Mouse (Mus musculus) ZHBTc4 (cell line): ENCODE measurements at regions not wholly inside any gene's neighbourhood (a gene's known extent, or its start where the extent isn't known, plus 50 kb on each side); places are given as distances from the start of the nearest gene placed in this dataset.

ENCODE experiments used
- DNase-seq: peaks from one replicate; pipeline ENCODE4 v3.0.0-alpha.2; 2011; ENCODE audit warnings: low read depth, low spot score

- no peak for DNase-seq
Measured at GRCm38 (mm10) chr15:61160666-61161065, 237.9 kb upstream of the A1bg start.

DNA sequence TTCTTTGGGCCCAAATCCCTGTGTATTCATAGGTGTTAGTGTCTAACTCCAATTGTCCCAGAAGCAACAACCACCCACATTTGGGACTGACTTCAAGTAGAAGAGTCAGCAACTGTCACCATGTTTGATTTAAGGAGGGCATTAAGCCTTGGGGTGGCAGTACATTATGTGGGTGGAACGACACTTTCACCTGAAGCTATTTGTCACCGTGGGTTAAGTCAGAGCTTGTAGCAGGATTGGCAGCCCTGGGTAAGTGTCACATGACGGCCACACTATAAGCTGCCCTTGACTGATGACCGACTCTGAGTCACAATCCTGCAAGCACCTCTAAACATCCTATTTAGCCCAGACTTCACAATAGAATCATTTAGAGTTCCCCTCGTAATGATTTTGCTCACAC lies 236.7 kb upstream of the A1bg start:
- DNase-seq = no peak

GRCm38 (mm10) chr15:61158041-61158545 lies 235.3 kb upstream of the A1bg start:
- peak; percentile 23 for DNase-seq

DNA sequence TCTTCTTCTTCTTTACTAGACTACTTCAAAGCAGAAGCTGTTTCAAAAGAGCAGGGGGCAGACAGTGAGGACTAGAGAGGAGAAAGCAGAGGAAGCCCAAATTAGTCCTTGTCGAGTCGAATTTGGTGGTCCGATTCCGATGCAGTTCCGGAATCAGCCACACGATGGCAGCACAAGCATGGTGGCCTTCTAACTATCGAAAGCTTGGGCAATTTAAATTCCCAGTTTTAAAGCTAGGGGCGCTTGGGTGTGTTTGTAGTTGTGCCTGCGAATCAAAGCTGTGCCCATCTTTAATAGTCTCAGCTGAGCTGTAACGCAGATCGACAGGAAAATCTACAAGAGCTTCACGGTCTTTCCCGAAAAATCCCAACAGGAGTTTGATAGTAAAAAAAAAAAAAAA lies 234.7 kb upstream of the A1bg start:
- DNase-seq = peak; percentile 86

DNA sequence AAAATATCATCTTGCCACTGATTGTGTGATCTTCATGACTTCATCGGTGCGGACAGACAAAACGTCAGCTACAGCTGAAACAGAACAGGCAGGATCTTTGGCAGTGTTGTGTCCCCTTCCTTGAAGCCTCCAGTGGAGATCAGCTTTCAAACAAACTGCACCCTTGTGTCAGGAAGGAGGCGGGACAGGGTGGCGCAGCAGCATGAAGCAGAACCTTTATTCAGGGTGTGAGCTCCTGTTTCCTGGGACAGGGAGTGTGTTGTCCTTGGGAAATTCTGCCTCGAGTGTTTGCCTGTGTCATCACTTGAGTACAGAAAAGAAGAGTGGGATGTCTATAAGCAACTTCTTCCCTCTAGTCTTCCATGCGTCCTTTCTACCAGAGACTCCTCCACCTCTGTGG lies 232.7 kb upstream of the A1bg start:
- DNase-seq = peak; percentile 9

DNA sequence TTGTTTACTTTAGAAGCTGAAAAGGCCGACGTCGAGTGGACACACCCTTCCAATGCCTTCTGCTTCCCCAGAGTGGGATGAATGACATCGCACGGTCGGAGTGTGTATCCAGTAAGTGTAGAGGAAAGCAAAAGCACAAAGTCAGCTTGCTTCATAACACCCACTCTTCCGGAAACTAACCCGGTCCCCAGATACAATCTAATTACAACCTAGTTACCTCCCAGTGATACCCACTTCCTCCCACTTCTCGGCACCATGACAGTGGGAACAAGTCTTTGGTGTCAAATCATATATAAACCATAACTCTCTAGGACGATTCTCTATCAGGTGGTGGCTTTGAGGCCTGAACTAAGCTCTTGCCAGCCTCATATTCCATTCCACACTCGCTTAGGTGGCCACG lies 231.4 kb upstream of the A1bg start:
- peak; percentile 5 for DNase-seq

DNA sequence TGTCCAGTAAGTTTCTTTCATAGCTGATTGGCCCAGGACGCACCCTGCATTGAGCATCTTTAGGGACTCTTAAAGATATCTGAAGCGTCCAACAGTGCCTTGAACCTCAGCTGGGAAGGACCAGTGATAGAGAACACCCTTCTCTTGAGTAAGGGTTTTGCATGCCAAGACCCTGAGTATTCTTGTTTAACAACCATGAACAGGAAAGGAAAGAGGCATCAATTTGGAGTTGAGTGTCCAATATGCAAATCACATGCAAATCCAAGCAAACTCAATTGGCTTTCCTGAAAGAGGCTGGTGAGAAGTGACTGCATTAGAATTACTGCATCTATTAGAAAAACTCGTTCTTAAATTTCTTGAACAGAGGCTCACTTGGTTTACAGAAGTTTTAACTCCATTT lies 220.0 kb upstream of the A1bg start:
- no peak for DNase-seq

DNA sequence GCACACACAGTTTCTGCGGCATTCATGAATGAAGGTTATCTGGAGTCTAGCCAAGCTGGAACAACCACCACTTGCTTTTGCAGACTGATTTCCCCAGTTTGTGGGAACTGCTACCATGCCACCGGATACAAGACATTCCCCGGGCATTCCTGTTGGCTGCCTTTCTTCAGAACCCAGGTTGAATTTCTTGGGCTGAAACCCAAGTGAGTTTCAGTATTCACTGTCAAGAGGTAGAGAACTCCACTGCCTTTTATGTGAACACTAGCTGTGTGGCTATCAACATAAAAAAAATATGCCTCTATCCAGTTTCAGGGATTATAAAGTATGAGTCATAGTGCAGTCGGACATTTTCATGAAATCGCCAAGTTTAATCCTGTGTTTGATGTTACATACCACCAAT lies 216.3 kb upstream of the A1bg start:
- DNase-seq = no peak

GRCm38 (mm10) chr15:61136781-61137180 lies 214.0 kb upstream of the A1bg start:
- DNase-seq = no peak

GRCm38 (mm10) chr15:61133316-61133715 lies 210.5 kb upstream of the A1bg start:
- DNase-seq = no peak

- no peak for DNase-seq
Measured at GRCm38 (mm10) chr15:61127971-61128370, 205.2 kb upstream of the A1bg start.

DNA sequence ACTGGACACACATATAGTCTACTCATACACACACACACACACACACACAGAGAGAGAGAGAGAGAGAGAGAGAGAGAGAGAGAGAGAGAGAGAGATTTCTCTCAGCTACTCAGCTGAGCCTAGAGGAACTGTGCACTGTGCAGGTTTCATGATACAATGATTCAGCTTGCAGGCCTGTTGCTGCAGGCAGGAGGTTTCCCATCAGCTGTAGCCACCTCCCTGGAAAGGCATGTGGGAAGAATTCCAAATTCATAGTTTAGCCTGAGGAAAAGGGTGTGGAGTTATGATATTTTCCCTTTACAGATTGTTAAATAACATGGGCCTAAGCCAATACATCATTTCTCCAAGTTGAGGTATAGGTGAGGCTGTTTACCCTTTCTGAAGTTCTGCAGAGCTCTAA lies 204.3 kb upstream of the A1bg start:
- no peak for DNase-seq

GRCm38 (mm10) chr15:61116912-61117311 lies 194.1 kb upstream of the A1bg start:
- no peak for DNase-seq

GRCm38 (mm10) chr15:61109429-61110128 lies 186.8 kb upstream of the A1bg start:
- DNase-seq = no peak

- no peak for DNase-seq
Measured at GRCm38 (mm10) chr15:61108957-61109356, 186.1 kb upstream of the A1bg start.

- peak; percentile 61 for DNase-seq
Measured at GRCm38 (mm10) chr15:61102421-61103412, 179.9 kb upstream of the A1bg start.

GRCm38 (mm10) chr15:61100807-61101206 lies 178.0 kb upstream of the A1bg start:
- DNase-seq = no peak

DNA sequence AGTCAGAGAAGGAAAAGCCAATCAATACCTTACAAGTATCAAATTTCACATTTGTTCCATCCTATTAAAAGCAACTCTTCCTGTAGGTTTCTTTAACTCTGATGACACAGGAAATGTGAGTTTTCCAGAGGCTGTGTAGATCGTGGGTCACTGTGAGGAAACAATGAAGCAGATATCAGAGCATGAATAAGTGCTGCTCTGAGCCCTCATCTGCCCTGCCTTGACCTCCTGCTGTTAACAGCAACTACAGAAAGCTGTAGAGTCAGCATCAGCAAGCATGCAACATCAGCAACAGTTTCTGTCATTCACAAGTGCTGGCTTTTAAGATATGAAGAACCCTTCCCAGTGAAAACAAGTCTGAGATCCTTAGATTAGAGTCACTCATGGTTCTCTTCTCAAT lies 176.2 kb upstream of the A1bg start:
- peak; percentile 5 for DNase-seq

DNA sequence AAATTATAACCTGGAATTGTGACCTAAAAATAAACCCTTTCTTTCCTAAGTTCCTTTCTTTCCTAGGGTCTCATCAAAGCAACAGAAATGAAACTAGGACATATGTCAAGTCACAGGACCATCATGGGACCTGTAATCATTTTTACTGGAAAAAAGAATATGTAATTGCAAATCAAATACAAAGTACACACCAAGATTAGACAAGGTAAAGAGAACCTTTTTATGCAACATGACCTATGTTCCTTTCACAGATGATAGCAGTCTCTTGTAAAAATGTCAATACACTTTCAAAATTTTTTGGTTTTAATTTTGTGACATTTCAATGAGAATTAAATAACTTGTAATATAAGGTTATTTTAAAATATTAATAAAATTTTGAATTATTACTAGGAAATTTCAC lies 175.7 kb upstream of the A1bg start:
- DNase-seq = no peak

DNA sequence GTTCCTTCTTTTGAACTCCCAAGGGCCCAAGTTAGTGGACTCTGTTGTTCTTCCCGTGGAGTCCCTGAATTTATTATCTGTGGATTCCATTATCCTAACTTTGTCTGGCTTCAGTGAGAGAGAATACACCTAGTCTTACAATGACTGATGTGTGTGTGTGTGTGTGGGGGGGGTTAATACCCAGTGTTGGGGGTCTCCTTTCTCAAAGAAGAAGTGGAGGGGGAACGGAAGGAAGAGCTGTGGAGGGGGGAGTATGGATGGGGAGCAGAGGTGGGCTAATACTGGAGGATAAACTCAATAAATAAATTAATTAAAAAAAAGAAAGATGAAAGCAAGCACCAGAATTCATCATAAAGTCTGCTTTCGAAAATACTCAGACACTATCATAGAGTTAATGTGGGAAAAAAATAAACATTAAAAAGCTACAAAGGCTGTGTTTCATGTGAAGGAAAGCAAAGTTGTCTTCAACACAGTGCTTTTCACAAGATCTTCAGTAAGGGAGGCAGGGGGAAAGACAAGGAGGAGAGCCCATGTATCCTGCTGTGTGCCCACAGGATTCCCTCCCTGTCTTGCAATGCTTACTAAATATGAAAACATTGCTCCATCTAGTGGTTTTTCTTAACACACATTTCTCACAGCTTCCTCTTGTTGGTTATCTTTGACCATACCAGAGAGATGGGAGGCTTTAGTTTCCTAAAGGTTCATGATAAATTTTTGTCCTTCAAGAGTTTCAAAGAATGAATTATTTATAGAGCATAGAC lies 173.4 kb upstream of the A1bg start:
- DNase-seq = peak; percentile 9

DNA sequence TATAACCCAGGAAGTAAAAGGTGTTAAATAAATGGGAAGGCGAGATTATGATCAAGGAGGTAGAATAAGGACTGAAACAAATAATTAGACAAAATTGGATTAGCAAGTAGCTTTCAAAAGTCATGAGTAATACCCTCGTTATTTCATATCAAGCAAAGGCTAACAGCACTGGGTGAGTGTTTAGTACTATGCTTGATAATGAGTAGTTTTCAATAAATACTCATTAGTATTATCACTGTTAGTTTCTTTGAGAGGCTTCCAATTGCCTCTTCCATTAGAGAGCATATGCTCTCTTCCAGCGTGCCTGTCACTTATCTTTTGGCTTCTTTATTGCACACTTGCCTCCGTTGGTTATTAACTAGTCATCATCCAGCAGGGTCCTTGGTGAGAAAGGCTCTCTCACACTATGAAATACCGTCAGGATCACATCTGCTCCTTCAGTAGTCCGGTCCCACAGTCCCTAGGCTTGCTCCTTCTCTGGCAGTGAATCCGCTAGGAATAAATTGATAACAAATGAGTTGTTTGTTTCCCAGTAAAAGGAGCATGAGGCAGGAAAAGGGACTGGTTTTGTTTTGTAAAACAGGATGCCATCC lies 132.3 kb upstream of the A1bg start:
- no peak for DNase-seq
